Mouse (Mus musculus) lung, postnatal 0 days (tissue): ENCODE measurements around the gene Klk1b24.

Experiments
- CTCF ChIP-seq: IDR thresholded peaks from 2 replicates; pipeline ENCODE4 v1.5.1; 2016; ENCODE audit warnings: antibody characterized with exemption, mild to moderate bottlenecking
- EP300 ChIP-seq: IDR thresholded peaks from 2 replicates; pipeline ENCODE4 v1.6.1; 2016; ENCODE audit warnings: antibody characterized with exemption, mild to moderate bottlenecking, control low read depth

DNA sequence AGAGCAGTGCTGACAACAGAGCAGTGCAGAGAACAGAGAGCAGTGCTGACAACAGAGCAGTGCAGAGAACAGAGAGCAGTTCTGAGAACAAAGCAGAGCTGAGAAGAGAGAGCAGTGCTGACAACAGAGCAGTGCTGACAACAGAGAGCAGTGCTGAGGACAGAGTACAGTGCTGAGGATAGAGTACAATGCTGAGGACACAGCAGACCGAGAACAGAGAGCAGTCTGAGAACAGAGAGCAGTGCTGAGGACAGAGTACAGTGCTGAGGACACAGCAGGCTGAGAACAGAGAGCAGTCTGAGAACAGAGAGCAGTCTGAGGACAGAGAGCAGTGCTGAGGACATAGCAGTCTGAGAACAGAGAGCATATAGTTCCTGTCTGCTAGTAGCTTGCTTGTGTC, 52.7 kb downstream of the Klk1b24 start:
- TF ChIP-seq EP300 (no peak), CTCF (no peak)
